In the genomic region with DNA sequence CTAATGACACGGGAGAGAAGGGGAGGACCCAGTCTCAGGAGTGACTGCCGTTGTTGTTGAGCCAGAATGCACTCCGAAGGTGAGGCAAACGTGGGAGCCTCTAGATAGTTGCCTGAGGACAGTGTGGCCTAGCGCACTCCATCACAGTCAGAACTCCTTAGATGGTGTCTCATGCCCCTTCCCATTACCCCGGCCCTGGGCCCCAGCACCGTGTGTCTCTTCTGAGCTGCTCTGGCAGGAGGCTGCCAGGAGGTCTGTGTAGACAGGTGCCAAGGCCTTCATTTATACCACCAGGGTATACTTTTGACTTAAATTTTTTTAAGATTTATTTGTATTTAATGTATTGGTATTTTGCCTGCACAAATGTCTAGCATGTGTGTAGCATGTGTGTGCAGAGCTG, we compare ENCODE assay signal across 26 mouse cellular contexts. TPM values are rescaled to one million over a fixed set of nuclear protein-coding genes. Genes with fewer than 3 reads are reported as not detected.
DNase-seq lines count a peak whose midpoint lies in the region; ATAC-seq and TF ChIP-seq lines count a peak whose summit lies in the region.
"Had no signal": no experiment of that assay in that cellular context is flagged by ENCODE, and none has a peak within 500 bp of the region (broad histone marks: within the 10 kb centered on the region; RNA-seq: fewer than 3 reads in every experiment).

No protein-coding gene starts in this region.

- no peak for TF ChIP-seq CTCF in embryonic fibroblast, embryonic 13.5 days (IDR thresholded peaks at IDR 0.05; ENCODE audit: borderline replicate concordance, insufficient read depth, low read length)

- ATAC-seq in embryonic facial prominence, embryonic 11.5 days (replicated peaks; ENCODE audit: insufficient number of reproducible peaks, low FRiP score, low TSS enrichment, low read depth) = peak; percentile 48; the same call in 1 of the 2 replicates
- peak; percentile 60; the same call in 1 of the 2 replicates for ATAC-seq in embryonic facial prominence, embryonic 12.5 days (ENCODE audit: insufficient number of reproducible peaks, insufficient read depth, low FRiP score, low TSS enrichment)
- ATAC-seq: activated CD4-positive, CD25-positive, alpha-beta regulatory T cell, adult 4 months; CD4-positive, CD25-positive, alpha-beta regulatory T cell, adult 4 months; forebrain, embryonic 14.5 days; forebrain, embryonic 16.5 days had no signal

- H3K4me1 ChIP-seq in embryonic facial prominence, embryonic 11.5 days (ENCODE audit: control insufficient read depth, insufficient read depth, low read length) = no peaks in the 10 kb centered on the region
- H3K4me1 ChIP-seq in embryonic facial prominence, embryonic 10.5 days = peaks cover 14% of the 10 kb centered on the region
- peaks cover 9% of the 10 kb centered on the region for H3K4me1 ChIP-seq in embryonic facial prominence, embryonic 12.5 days
- peaks cover 4% of the 10 kb centered on the region for H3K4me1 ChIP-seq in embryonic fibroblast, embryonic 13.5 days (ENCODE audit: control insufficient read depth, insufficient read depth, low read length)
- H3K4me1 ChIP-seq: forebrain, embryonic 10.5 days had no signal

- intact Hi-C loops in heart, postnatal 10 days (cut with DNase I) = no loop called here

- no peak overlapping the region for H3K4me3 ChIP-seq in embryonic facial prominence, embryonic 11.5 days (ENCODE audit: low read depth, low read length)
- H3K4me3 ChIP-seq in embryonic facial prominence, embryonic 10.5 days = no peak overlapping the region
- no peak overlapping the region for H3K4me3 ChIP-seq in embryonic facial prominence, embryonic 12.5 days
- no peak overlapping the region for H3K4me3 ChIP-seq in embryonic fibroblast, embryonic 13.5 days (ENCODE audit: insufficient read depth, low read length)
- H3K4me3 ChIP-seq: erythroblast, embryonic 14.5 days; forebrain, embryonic 10.5 days had no signal

- H3K27ac ChIP-seq in embryonic facial prominence, embryonic 11.5 days (replicated peaks; ENCODE audit: low read depth, low read length) = no peak overlapping the region
- H3K27ac ChIP-seq in embryonic facial prominence, embryonic 10.5 days (replicated peaks) = no peak overlapping the region
- H3K27ac ChIP-seq in embryonic facial prominence, embryonic 12.5 days = peak overlapping the region; percentile 41; the same call in 1 of the 2 replicates
- peak overlapping the region; percentile 54 for H3K27ac ChIP-seq in embryonic fibroblast, embryonic 13.5 days (ENCODE audit: insufficient read depth, low read length)
- H3K27ac ChIP-seq: forebrain, embryonic 10.5 days had no signal

- 77% methylated on average over 7 of the region's 7 CpGs for WGBS in embryonic facial prominence, embryonic 11.5 days
- WGBS in embryonic facial prominence, embryonic 10.5 days = 85% methylated on average over 7 of the region's 7 CpGs
- WGBS in embryonic facial prominence, embryonic 12.5 days = 75% methylated on average over 7 of the region's 7 CpGs

- H3K27me3 ChIP-seq in embryonic facial prominence, embryonic 11.5 days (ENCODE audit: control insufficient read depth, insufficient read depth, low read length) = no peaks in the 10 kb centered on the region
- no peaks in the 10 kb centered on the region for H3K27me3 ChIP-seq in embryonic facial prominence, embryonic 10.5 days (replicated peaks; ENCODE audit: low read depth, poor library complexity, severe bottlenecking)
- no peaks in the 10 kb centered on the region for H3K27me3 ChIP-seq in embryonic facial prominence, embryonic 12.5 days
- H3K27me3 ChIP-seq: Patski had no signal

- DNase-seq in embryonic facial prominence, embryonic 11.5 days (ENCODE audit: low spot score) = no peak
- no peak for DNase-seq in embryonic facial prominence, embryonic 10.5 days (ENCODE audit: low spot score)
- DNase-seq in heart, adult 11 months = peak; percentile 77
- no peak for DNase-seq in heart, postnatal 10 days
- no peak for DNase-seq in liver
- no peak for DNase-seq in urinary bladder, postnatal 4 days (ENCODE audit: low spot score in 2 of 2)
- DNase-seq: adrenal gland, adult 8-10 months; adrenal gland, postnatal 14 days; adrenal gland, postnatal 36 days; B cell, adult 2 months; cerebellum, adult 11-12 months; cerebellum, adult 2 months; cerebellum, adult 9-10 months; cerebellum, postnatal 10 days; cerebellum, postnatal 25 days had no signal

- H3K4me2 ChIP-seq in embryonic facial prominence, embryonic 11.5 days (ENCODE audit: low read depth, low read length) = no peak overlapping the region
- no peak overlapping the region for H3K4me2 ChIP-seq in embryonic facial prominence, embryonic 12.5 days (replicated peaks)

- no peaks in the 10 kb centered on the region for H3K9me3 ChIP-seq in embryonic facial prominence, embryonic 11.5 days (replicated peaks; ENCODE audit: control insufficient read depth, low read length)
- H3K9me3 ChIP-seq in embryonic facial prominence, embryonic 10.5 days = peaks cover 4% of the 10 kb centered on the region; the same call in 1 of the 2 replicates
- no peaks in the 10 kb centered on the region for H3K9me3 ChIP-seq in embryonic facial prominence, embryonic 12.5 days
- H3K9me3 ChIP-seq: G1E had no signal

- TF ChIP-seq POLR2A in embryonic fibroblast, embryonic 13.5 days (IDR thresholded peaks at IDR 0.05; ENCODE audit: low read depth, low read length) = no peak

- H3K9ac ChIP-seq in embryonic facial prominence, embryonic 11.5 days (replicated peaks; ENCODE audit: low read length) = no peak overlapping the region
- H3K9ac ChIP-seq in embryonic facial prominence, embryonic 12.5 days = no peak overlapping the region

- H3K36me3 ChIP-seq in embryonic facial prominence, embryonic 11.5 days (replicated peaks; ENCODE audit: control insufficient read depth, insufficient read depth, low read depth, low read length) = no peaks in the 10 kb centered on the region
- no peaks in the 10 kb centered on the region for H3K36me3 ChIP-seq in embryonic facial prominence, embryonic 10.5 days (replicated peaks)
- H3K36me3 ChIP-seq in embryonic facial prominence, embryonic 12.5 days = no peaks in the 10 kb centered on the region
- H3K36me3 ChIP-seq: forebrain, embryonic 10.5 days; G1E had no signal

RNA-seq across cellular contexts. Expression of a gene that starts 8.1 kb away (rescaled TPM):
- 13.3 and 15.6 TPM in 2 replicates for polyA plus RNA-seq in embryonic facial prominence, embryonic 11.5 days (2014; fragmentation: Nextera tagmentation; extraction: Ambion mirVana)
- 14.7 and 19.4 TPM in 2 replicates for polyA plus RNA-seq in embryonic facial prominence, embryonic 10.5 days (2016; fragmentation: Nextera tagmentation; extraction: Ambion mirVana)
- 10 to 100 TPM; 11.7 to 13.3 TPM for total RNA-seq in heart, postnatal 10 days (2021)
- polyA plus RNA-seq in embryonic facial prominence, embryonic 12.5 days (2016; fragmentation: Nextera tagmentation; extraction: Ambion mirVana) = 14.7 and 15.3 TPM in 2 replicates
- 15.5 and 17.0 TPM in 2 replicates for polyA plus RNA-seq in embryonic fibroblast, embryonic 13.5 days (2011; ENCODE audit: insufficient read length, low read depth, missing spikeins)

RNA-seq across cellular contexts. Expression of a gene that starts 30.5 kb away (rescaled TPM):
- polyA plus RNA-seq in embryonic facial prominence, embryonic 11.5 days (2014; fragmentation: Nextera tagmentation; extraction: Ambion mirVana) = 22.6 and 26.1 TPM in 2 replicates
- polyA plus RNA-seq in embryonic facial prominence, embryonic 10.5 days (2016; fragmentation: Nextera tagmentation; extraction: Ambion mirVana) = 23.1 and 26.2 TPM in 2 replicates
- total RNA-seq in heart, postnatal 10 days (2021) = 10 to 100 TPM; 16.3 to 17.8 TPM
- 30.8 and 31.3 TPM in 2 replicates for polyA plus RNA-seq in embryonic facial prominence, embryonic 12.5 days (2016; fragmentation: Nextera tagmentation; extraction: Ambion mirVana)
- polyA plus RNA-seq in embryonic fibroblast, embryonic 13.5 days (2011; ENCODE audit: insufficient read length, low read depth, missing spikeins) = 20.6 TPM in 2 replicates

RNA-seq across cellular contexts. Expression of a gene that starts 41.8 kb away (rescaled TPM):
- polyA plus RNA-seq in embryonic facial prominence, embryonic 11.5 days (2014; fragmentation: Nextera tagmentation; extraction: Ambion mirVana) = 2.0 and 3.1 TPM in 2 replicates
- polyA plus RNA-seq in embryonic facial prominence, embryonic 10.5 days (2016; fragmentation: Nextera tagmentation; extraction: Ambion mirVana) = 0.93 and 1.3 TPM in 2 replicates
- total RNA-seq in heart, postnatal 10 days (2021) = 10 to 100 TPM; 26.8 to 27.7 TPM
- polyA plus RNA-seq in embryonic facial prominence, embryonic 12.5 days (2016; fragmentation: Nextera tagmentation; extraction: Ambion mirVana) = 2.1 and 2.3 TPM in 2 replicates
- not detected in 2 replicates for polyA plus RNA-seq in embryonic fibroblast, embryonic 13.5 days (2011; ENCODE audit: insufficient read length, low read depth, missing spikeins)
- total RNA-seq: CH12.LX, G1E had no signal
- polyA plus RNA-seq: activated CD4-positive, CD25-positive, alpha-beta regulatory T cell, adult 4 months; CD4-positive, CD25-positive, alpha-beta regulatory T cell, adult 4 months; erythroblast, embryonic 14.5 days; G1E had no signal

Comparison
In these comparisons a context has a peak if more than half of its experiments do, and no peak if none do; other contexts are left out.
1. H3K27ac ChIP-seq: peak in embryonic facial prominence, embryonic 12.5 days (single experiment) and embryonic fibroblast, embryonic 13.5 days (single experiment); none in embryonic facial prominence, embryonic 11.5 days (single experiment) and embryonic facial prominence, embryonic 10.5 days (single experiment).